Comparison of ENCODE assay signal across 8 mouse cellular contexts in genomic region chr6:39592401-39593214, GRCm38 (mm10). TPM values are rescaled to one million over a fixed set of nuclear protein-coding genes. Genes with fewer than 3 reads are reported as not detected.
DNase-seq lines count a peak whose midpoint lies in the region; ATAC-seq lines count a peak whose summit lies in the region.

Gene Ndufb2 (plus strand): TSS chr6:39592574.

- under 1% methylated on average over 55 of the region's 56 CpGs for WGBS in heart, embryonic 14.5 days
- WGBS in liver, embryonic 13.5 days (ENCODE audit: insufficient replicate concordance): under 1% methylated on average over 56 of the region's 56 CpGs
- under 1% methylated on average over 56 of the region's 56 CpGs for WGBS in stomach, embryonic 16.5 days

- H3K9me3 ChIP-seq in heart, embryonic 14.5 days (ENCODE audit: control insufficient read depth, low read length): no peaks in the 10 kb centered on the region
- H3K9me3 ChIP-seq in liver, embryonic 13.5 days (replicated peaks): no peaks in the 10 kb centered on the region
- H3K9me3 ChIP-seq in stomach, embryonic 16.5 days (replicated peaks; ENCODE audit: control insufficient read depth, low read length): no peaks in the 10 kb centered on the region

- peaks cover 36% of the 10 kb centered on the region for H3K36me3 ChIP-seq in heart, embryonic 14.5 days (ENCODE audit: control insufficient read depth, insufficient read depth, low read length)
- peaks cover 24% of the 10 kb centered on the region for H3K36me3 ChIP-seq in liver, embryonic 13.5 days
- H3K36me3 ChIP-seq in stomach, embryonic 16.5 days (ENCODE audit: control insufficient read depth, insufficient read depth, low read length): 0 out of 2 replicates have a peak, but pooled peaks cover 10% of the 10 kb centered on the region

- ATAC-seq in CD4-positive, CD25-positive, alpha-beta regulatory T cell, adult 4 months: peak; percentile 99
- ATAC-seq in heart, embryonic 14.5 days (ENCODE audit: insufficient number of reproducible peaks, insufficient read depth, low FRiP score, low read depth): peak; percentile 94
- peak; percentile 98 for ATAC-seq in liver, embryonic 13.5 days (ENCODE audit: low read depth)
- peak; percentile 98 for ATAC-seq in stomach, embryonic 16.5 days (ENCODE audit: insufficient read depth, low FRiP score)

- H3K9ac ChIP-seq in heart, embryonic 14.5 days (ENCODE audit: low read length): peak within 1 kb of the TSS; percentile 93
- peak within 1 kb of the TSS; percentile 88 for H3K9ac ChIP-seq in liver, embryonic 13.5 days
- peak within 1 kb of the TSS; percentile 97 for H3K9ac ChIP-seq in stomach, embryonic 16.5 days (ENCODE audit: low read length)

- no peaks in the 10 kb centered on the region for H3K27me3 ChIP-seq in heart, embryonic 14.5 days (ENCODE audit: control insufficient read depth, insufficient read depth, low read length)
- H3K27me3 ChIP-seq in liver, embryonic 13.5 days: no peaks in the 10 kb centered on the region
- no peaks in the 10 kb centered on the region for H3K27me3 ChIP-seq in stomach, embryonic 16.5 days (ENCODE audit: control insufficient read depth, insufficient read depth, low read length)

- peak within 1 kb of the TSS; percentile 88 for H3K4me2 ChIP-seq in heart, embryonic 14.5 days (ENCODE audit: low read length)
- peak within 1 kb of the TSS; percentile 82 for H3K4me2 ChIP-seq in liver, embryonic 13.5 days
- peak within 1 kb of the TSS; percentile 70 for H3K4me2 ChIP-seq in stomach, embryonic 16.5 days (ENCODE audit: low read depth, low read length)

- peak; percentile 85 for DNase-seq in c-Kit-negative CD71-positive TER-119-positive erythroid progenitor cells, embryonic 14.5 days (ENCODE audit: low read depth, low spot score)
- DNase-seq in fibroblast of lung, adult 2 months (ENCODE audit: low read depth): peak; percentile 92
- DNase-seq in kidney, postnatal 14 days: peak; percentile 96
- peak; percentile 93 for DNase-seq in liver, embryonic 13.5 days
- DNase-seq in neural tube, embryonic 10.5 days (ENCODE audit: extremely low spot score, low spot score): peak; percentile 99

- H3K27ac ChIP-seq in heart, embryonic 14.5 days (replicated peaks in 1 of 2; ENCODE audit: control insufficient read depth in 1 of 2, insufficient read depth in 1 of 2, low read depth in 2 of 2, low read length in 2 of 2): peak within 1 kb of the TSS; percentile 95 to 98
- H3K27ac ChIP-seq in liver, embryonic 13.5 days: peak within 1 kb of the TSS; percentile 81
- peak within 1 kb of the TSS; percentile 93 for H3K27ac ChIP-seq in stomach, embryonic 16.5 days (ENCODE audit: low read length)

- peak within 1 kb of the TSS; percentile 65 to 86 for H3K4me3 ChIP-seq in heart, embryonic 14.5 days (ENCODE audit: control insufficient read depth in 1 of 2, insufficient read depth in 1 of 2, low read depth in 1 of 2, low read length in 2 of 2)
- H3K4me3 ChIP-seq in liver, embryonic 13.5 days (replicated peaks): peak within 1 kb of the TSS; percentile 84
- peak within 1 kb of the TSS; percentile 88 for H3K4me3 ChIP-seq in stomach, embryonic 16.5 days (replicated peaks; ENCODE audit: low read length)

- H3K4me1 ChIP-seq in heart, embryonic 14.5 days (ENCODE audit: control insufficient read depth in 2 of 2, insufficient read depth in 2 of 2, low read length in 2 of 2): peaks cover 6 to 12% of the 10 kb centered on the region in 2 experiments
- peaks cover 23% of the 10 kb centered on the region for H3K4me1 ChIP-seq in liver, embryonic 13.5 days (replicated peaks)
- peaks cover 12% of the 10 kb centered on the region for H3K4me1 ChIP-seq in stomach, embryonic 16.5 days (ENCODE audit: control insufficient read depth, insufficient read depth, low read length)

RNA-seq across cellular contexts. Expression of gene Ndufb2, which starts in this region (rescaled TPM):
- polyA plus RNA-seq in CD4-positive, CD25-positive, alpha-beta regulatory T cell, adult 4 months (2017; shearing (Covaris generic)): 10 to 100 TPM; 46.2 to 69.9 TPM
- 794 and 856 TPM in 2 replicates for polyA plus RNA-seq in heart, embryonic 14.5 days (2014; fragmentation: Nextera tagmentation; extraction: Ambion mirVana)
- 233 and 270 TPM in 2 replicates for polyA plus RNA-seq in liver, embryonic 13.5 days (2015; fragmentation: Nextera tagmentation; extraction: Ambion mirVana)
- polyA plus RNA-seq in stomach, embryonic 16.5 days (2015; fragmentation: Nextera tagmentation; extraction: Ambion mirVana): 307 and 337 TPM in 2 replicates

Comparison
In these comparisons a context has a peak if more than half of its experiments do, and no peak if none do; other contexts are left out.
1. Peak in every context shown above with its lines: DNase-seq, ATAC-seq, H3K4me3 ChIP-seq and H3K27ac ChIP-seq.